Comparison of ENCODE assay signal across 9 mouse cellular contexts in the genomic region with DNA sequence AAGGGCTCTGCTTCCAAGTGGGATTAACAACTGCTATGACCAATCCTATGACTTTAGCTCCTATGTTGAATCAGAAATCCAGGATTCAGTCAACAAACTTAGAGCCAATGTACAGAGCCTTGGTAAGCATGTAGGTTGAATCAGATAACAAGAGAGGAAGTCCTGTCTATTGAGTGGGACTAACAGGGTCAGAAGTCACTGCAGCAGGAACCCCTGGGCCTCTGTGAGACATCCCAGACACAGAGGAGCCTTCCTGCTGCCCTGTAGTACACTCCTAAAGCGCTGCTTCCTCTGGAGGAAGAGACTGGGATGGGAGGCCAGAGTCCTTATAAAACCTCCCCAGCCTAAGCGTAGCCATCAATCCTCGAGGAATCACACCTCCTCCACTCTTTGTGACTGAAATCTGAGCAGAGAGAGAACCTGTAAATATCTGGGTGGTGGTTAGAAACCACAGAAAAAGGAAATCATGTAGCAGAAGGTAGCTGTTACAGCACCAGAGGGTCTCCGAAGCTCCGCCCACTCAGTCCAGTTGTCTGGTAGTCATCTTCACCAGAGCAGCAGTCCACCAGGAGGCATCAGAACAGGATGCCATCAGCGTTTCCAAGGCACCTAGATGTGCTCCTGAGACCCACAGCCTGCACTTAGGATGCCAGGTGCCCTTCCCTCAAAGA. TPM values are rescaled to one million over a fixed set of nuclear protein-coding genes. Genes with fewer than 3 reads are reported as not detected.
DNase-seq lines count a peak whose midpoint lies in the region; ATAC-seq lines count a peak whose summit lies in the region.
"Had no signal": no experiment of that assay in that cellular context is flagged by ENCODE, and none has a peak within 500 bp of the region (broad histone marks: within the 10 kb centered on the region; RNA-seq: fewer than 3 reads in every experiment).

No protein-coding gene starts in this region.

- no peaks in the 10 kb centered on the region for H3K27me3 ChIP-seq in limb, embryonic 15.5 days
- H3K27me3 ChIP-seq: neural tube, embryonic 13.5 days had no signal

- H3K4me3 ChIP-seq in limb, embryonic 15.5 days = no peak overlapping the region
- H3K4me3 ChIP-seq: neural tube, embryonic 13.5 days had no signal

- peaks cover 48% of the 10 kb centered on the region for H3K4me1 ChIP-seq in limb, embryonic 15.5 days

- no peak overlapping the region for H3K4me2 ChIP-seq in limb, embryonic 15.5 days
- H3K4me2 ChIP-seq: neural tube, embryonic 13.5 days had no signal

- H3K36me3 ChIP-seq in limb, embryonic 15.5 days = no peaks in the 10 kb centered on the region
- H3K36me3 ChIP-seq: neural tube, embryonic 13.5 days had no signal

- H3K9ac ChIP-seq in limb, embryonic 15.5 days = no peak overlapping the region
- H3K9ac ChIP-seq: neural tube, embryonic 13.5 days had no signal

- WGBS in limb, embryonic 15.5 days = 43% methylated on average over 6 of the region's 6 CpGs

- no peak for ATAC-seq in limb, embryonic 15.5 days (ENCODE audit: insufficient number of reproducible peaks, low FRiP score, low TSS enrichment, low read depth)

- peak overlapping the region; percentile 33; the same call in 1 of the 2 replicates for H3K27ac ChIP-seq in limb, embryonic 15.5 days
- H3K27ac ChIP-seq: neural tube, embryonic 13.5 days had no signal

- DNase-seq in adrenal gland, adult 2 months = peak; percentile 29
- DNase-seq in adrenal gland, postnatal 25 days = no peak
- peak; percentile 40 for DNase-seq in thymus, postnatal 14 days
- DNase-seq in thymus, postnatal 25 days = no peak
- peak; percentile 44 for DNase-seq in yolk sac, embryonic 10.5 days (ENCODE audit: low spot score)
- DNase-seq in layer of hippocampus, adult 11-12 months (ENCODE audit: low spot score) = no peak
- no peak for DNase-seq in right cerebral cortex, postnatal 36 days (ENCODE audit: low spot score in 2 of 2)

- H3K9me3 ChIP-seq in limb, embryonic 15.5 days = no peaks in the 10 kb centered on the region
- H3K9me3 ChIP-seq: neural tube, embryonic 13.5 days had no signal

RNA-seq across cellular contexts. Expression of gene Cyth1, which starts 11.7 kb away (rescaled TPM):
- 10 to 100 TPM; 28.9 to 34.0 TPM for total RNA-seq in adrenal gland, adult 2 months (2021)
- polyA plus RNA-seq in adrenal gland, adult 2 months (2012; rRNA removed) = 13.8 and 16.1 TPM in 2 replicates
- total RNA-seq in adrenal gland, postnatal 25 days (2021) = 28.9 and 42.2 TPM in 2 replicates
- polyA plus RNA-seq in limb, embryonic 15.5 days (2015; fragmentation: Nextera tagmentation; extraction: Ambion mirVana) = 16.1 and 16.2 TPM in 2 replicates

RNA-seq across cellular contexts. Expression of gene Usp36, which starts 53.4 kb away (rescaled TPM):
- total RNA-seq in adrenal gland, adult 2 months (2021) = 10 to 100 TPM; 18.7 to 26.2 TPM
- polyA plus RNA-seq in adrenal gland, adult 2 months (2012; rRNA removed) = 21.4 and 22.4 TPM in 2 replicates
- total RNA-seq in adrenal gland, postnatal 25 days (2021) = 23.1 and 25.0 TPM in 2 replicates
- polyA plus RNA-seq in limb, embryonic 15.5 days (2015; fragmentation: Nextera tagmentation; extraction: Ambion mirVana) = 21.0 and 21.3 TPM in 2 replicates

Comparison
In these comparisons a context has a peak if more than half of its experiments do, and no peak if none do; other contexts are left out.
1. DNase-seq: peak in adrenal gland, adult 2 months (single experiment), thymus, postnatal 14 days (single experiment) and yolk sac, embryonic 10.5 days (single experiment); none in adrenal gland, postnatal 25 days (single experiment), thymus, postnatal 25 days (single experiment), layer of hippocampus, adult 11-12 months (single experiment) and right cerebral cortex, postnatal 36 days (0 of 2).